Mouse (Mus musculus): ENCODE measurements at regions not wholly inside any gene's neighbourhood (a gene's known extent, or its start where the extent isn't known, plus 50 kb on each side); places are given as distances from the start of the nearest gene placed in this dataset.
A peak's percentile ranks its signal among the peaks of the same experiment; 100 is the strongest.

DNA sequence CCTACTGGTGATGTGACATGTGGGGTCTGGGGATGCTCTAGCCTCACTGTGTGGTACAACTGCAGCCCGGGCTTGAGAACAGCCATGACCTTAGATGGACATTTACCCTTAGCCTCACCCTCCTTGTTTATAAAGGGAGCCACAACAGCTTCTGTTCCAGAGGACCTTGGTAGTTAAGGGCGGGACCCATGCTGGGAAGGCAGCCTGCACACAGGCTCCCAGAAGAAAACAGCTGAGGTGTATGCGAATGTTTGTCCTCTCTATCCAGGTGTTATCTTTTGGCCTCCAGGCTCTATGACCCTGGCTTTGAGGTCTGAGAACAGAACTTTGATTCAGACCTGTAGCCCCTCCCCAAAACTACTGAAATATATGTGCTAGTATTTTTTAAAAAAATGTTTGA, 102.1 kb upstream of the Mki67 start:
- no peak for DNase-seq (ENCODE audit: low read depth)

DNA sequence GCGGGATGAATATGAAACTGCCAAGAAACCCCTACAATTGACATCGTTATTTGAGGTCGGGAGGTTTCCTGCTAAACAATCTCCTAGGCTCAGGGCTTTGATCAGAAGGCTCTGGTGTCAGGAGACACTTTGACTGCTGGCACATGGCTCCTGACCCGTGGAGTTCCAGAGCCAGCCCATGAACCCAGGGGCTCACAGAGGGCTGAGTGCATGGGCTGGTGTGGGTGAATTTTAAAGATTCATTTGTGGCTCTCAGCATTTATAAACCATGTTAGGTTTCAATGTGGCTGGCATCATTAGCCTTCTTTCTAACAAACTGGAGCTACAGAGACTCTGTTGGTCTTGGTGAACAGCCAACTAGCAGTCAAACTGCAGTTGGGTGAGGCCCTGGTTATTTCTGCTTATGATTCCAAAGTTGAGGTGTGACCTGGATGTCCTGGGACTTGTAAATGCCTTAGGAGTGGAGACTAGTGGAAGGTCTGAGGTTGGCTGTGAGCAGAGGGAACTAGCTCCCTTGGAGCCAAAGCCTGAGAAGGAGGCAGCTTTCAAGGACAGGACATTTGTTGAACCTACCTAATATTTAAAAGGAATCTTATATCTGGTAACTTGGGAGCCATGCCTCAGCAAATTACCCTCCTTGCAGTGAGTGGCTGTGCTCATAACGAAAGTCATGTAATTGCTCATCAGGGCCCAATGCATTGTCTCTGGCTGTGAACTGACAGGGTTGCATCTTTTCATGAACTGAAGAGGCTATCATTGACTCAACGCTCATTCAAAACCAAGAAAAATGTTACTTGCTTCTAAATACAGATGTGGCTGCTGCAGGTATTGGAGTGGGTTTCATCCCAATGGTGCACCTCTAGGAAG, 108.0 kb upstream of the Mki67 start:
- DNase-seq (ENCODE audit: low read depth) = no peak

DNA sequence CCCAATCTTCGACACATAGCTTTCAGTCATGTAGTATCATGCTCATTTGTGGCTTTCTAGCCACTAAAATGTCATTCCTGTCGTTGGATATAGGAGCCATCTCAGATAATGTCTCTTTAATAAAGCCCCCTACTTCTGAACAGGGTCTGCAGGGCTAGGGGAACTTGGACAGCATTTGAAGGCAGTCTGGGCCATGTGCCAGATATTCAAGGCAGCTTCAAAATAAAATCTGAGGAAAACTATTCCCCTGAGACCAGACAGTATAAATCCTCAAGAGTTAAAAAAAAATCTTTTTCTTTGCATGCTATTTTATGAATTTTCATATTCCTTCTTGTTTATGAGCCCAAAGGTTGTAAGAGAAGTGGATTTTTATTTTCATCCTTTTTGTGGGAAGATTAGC, 113.1 kb upstream of the Mki67 start:
- DNase-seq (ENCODE audit: low read depth) = no peak

DNA sequence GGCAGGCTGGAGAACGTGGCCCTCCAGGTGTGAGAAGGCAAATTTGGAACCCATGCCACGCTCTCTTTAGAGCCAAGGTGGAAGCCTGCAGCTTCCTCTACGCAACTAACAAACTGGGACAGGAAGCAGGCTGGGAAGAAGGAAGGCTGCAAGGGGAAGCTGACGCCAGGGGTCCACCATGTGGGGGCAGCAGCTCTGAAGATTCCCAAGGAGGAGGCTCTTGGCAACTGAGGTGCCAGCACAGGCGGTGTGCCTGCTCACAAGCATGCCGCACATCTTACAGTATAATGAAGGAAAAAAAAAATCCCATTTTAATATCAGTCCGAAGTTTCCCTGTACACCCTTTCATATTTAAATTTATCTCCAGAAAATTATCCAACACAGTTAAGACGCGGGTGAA, 117.3 kb upstream of the Mki67 start:
- DNase-seq (ENCODE audit: low read depth) = no peak

DNA sequence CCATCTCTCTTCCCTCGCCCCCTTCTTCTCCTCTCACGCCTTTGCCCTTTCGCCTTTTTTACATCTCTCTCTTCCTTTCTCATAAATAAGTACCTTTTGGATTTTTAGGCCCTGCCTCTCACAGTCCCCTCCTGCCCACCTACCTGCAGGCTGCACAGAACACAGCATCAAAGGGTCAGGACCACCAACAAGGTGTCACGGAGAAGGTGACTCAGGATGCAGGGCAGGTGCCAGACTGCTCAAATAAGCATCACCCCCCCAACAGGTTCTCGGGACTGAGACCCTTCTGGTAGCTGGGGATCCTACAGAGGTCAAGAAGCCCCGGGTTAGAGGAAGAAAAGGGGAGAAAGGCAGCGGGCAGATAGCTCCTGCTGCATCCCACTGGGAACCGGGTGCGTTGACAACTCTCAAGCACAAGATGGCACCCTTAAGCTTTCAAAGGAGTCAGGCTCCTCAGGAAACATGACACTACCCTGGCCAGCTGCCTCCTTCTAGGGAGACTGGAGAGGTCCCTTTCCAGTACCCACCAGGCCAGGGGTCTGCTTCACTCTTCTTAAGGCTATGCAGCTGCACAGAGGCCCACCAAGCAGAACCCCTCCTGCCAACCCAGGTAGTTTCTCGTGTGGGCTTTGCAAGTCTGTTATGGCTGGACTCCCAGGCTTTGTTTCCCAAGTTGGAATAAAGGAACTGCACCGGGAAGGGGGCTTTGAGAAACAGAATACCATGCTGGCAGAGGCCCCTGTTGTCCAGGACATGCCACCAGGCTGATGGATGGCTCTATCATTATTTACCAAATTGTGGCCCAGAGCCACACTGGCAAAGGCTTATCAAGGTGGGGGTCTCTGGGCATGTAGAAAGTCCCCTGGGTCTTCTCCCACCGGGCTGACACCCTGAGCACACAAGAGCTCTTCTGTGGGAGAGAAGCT, 120.9 kb upstream of the Mki67 start:
- peak; percentile 25 for DNase-seq (ENCODE audit: low read depth)

DNA sequence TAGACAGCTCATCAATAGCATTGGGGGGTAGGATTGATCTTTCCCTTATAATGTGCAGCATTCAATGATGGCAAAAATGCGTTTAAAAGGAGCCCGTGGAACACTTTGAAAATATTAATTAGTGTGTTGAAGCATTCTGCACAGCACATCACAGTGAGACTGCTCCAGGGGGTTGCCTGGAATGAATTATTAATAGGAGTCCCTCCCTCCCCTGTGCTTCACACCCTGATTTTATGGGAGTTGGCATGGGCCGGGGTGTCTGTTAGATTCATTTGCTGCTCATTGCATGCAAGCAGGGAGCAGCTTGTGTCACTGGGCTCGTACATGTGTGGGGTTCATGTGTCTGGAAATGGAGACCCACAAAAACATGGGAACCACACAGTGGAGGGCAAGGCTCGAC, 127.9 kb upstream of the Mki67 start:
- DNase-seq (ENCODE audit: low read depth) = no peak

DNA sequence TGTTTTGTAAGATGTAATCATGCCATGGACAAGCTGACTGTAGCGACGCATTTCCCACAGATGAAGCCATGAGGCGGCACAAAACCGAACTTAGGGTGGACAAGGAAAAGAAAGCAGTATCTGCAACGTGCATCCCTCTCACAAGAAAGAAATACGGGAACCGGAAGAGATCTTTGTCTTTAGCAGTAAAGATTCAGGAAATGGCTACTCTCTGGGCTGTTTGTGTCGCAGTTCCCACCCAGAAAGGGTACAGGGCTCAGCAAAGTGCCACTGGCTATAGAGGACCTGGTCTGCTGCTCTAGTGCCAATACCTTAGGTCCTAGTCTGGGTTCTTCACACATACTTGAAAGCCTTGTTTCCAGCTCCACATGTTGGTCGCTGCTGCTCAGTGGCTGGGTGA, 131.1 kb upstream of the Mki67 start:
- no peak for DNase-seq (ENCODE audit: low read depth)

DNA sequence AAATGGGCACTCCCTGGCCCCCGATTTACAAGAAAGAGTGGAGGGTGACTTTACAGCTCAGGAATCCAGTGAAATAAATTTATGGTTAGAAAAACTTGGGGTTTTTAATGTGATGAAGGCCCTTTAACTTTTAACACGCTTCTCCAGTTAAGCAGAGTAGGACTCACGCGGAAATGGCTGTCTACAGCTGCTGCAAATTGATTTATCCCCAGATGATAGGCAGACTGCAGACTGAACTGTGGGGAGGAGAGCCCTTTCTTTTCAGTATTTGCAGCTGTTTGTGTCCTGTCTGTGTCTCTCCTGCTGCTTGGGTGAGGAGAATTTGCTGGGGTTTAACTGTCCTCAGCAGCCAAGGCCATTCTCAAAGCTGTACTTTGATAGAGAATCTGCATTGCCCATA, 132.0 kb upstream of the Mki67 start:
- DNase-seq (ENCODE audit: low read depth) = no peak

DNA sequence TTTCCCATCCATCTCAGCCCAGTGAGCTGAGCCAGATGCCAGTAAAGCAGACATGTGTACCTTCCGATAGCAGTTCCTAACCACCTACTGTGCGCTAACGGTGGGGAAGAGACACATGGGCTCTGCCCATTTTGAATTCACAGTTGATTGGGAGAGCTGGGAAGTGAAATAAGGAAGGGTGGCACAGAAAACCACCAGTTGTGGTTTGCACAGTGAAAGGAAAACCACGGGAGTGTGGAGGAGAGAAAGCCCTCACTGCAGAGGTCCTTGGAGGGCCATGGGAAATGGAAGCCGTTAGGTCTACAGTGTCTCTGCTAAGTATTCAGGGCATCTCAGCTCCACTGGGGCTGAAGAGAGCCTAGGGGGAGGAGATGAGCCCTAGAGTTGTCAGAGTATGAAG, 132.7 kb upstream of the Mki67 start:
- no peak for DNase-seq (ENCODE audit: low read depth)

DNA sequence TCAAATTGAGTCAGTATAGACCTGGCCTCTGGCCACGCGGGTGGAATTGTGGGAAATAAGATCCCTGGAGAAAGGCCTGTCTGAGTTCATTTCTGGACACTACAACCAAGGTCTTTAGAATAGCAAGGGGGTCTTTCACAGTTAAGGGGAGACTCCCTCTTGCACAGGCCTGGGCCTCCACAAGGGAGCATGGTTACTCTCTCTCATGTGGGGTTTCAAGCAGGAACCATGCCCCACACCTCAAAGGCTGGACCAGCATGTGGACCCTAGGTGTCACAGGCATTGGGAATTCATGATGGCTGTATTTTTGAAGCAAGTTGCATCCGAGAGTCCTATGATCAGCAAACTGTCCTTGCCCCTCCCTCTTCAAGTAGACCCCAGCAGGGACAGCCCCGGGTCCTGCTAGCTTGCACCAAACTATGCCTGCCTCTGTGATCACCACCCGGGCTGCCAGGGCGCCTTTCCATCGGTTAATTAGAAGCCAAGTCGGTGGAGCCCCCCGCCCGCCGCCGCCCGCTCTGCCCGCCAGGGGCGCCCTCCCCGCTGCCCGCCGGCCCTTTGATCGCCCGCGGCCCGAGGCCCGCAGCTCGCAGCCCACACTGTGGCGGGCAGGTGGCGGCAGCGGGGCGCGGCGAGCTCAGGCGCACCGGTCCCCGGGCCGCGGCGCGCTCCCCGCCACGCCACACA, 137.1 kb upstream of the Mki67 start:
- peak; percentile 7 for DNase-seq (ENCODE audit: low read depth)

DNA sequence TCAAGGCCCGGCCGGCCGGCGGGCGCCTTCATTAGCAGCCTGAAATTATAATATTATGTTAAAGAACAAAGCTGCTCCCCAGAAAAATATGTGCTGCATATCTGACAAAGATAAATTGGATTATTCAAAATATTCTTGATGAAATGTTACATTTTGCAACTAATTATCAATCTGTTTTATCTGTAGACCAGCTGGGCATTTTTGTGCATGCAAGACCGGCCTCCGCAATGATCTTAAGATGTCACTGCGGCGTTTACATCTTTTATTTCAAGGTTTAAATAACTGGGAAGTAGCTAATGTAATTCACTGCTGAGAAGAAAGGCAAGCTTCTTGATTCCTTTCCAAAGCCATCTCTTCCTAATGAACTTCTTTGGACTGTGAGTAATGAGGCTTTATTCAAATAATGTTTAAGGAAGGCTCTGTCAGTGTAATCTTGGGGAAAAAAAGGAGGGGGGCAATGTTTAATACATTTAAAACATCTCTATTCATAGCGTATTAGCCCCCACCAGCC, 137.7 kb upstream of the Mki67 start:
- DNase-seq (ENCODE audit: low read depth) = no peak

DNA sequence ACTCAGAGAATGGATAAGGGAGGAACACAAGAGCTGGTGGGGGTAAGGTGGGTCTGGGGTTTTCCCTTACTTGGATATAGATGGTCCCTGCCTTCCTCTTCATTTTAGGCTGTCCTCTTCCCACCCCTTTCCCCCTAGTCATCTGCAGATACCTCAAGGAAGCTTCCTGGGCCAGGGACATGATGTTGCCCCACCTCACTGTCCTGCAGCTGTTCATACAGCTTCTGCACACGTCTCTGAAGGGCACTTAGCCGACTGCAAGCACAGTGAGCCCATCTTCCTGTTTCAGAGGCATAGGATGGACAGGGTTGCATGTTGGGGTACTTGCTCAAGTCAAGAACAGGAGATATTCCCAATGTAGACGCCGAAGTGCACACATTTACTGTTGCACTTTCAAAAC, 144.1 kb upstream of the Mki67 start:
- no peak for DNase-seq (ENCODE audit: low read depth)

DNA sequence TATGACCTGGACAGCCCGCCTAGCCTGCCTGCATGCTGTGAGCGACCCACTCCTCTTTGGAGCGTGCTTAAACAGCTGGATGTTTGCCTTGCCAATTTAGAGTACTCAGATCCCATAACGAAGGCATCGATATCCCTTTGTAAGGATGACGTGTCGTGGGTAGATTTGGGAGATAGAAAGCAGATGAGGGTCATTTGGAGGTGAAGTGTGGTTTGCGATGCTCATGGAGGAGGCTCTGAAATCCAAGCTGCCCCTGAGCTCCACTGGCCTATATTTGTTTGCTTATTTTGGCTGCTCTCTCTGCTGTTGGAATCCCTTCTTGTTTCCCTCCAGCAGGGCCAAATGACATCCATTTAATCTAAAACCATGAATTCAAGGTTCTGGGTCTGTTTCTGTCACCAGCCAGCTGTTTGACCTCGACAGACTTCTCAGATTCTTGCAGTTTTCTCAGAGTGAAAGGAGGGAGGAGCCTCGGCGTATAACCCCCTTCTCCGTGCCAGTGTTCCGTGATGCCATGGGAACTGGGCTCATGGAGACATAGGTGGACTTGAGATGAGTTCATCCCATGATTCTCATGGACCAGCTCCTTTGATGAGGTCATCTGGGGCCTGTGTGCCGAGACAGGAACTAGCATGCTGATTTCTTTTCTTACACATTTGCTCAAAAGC, 144.7 kb upstream of the Mki67 start:
- DNase-seq (ENCODE audit: low read depth) = no peak

DNA sequence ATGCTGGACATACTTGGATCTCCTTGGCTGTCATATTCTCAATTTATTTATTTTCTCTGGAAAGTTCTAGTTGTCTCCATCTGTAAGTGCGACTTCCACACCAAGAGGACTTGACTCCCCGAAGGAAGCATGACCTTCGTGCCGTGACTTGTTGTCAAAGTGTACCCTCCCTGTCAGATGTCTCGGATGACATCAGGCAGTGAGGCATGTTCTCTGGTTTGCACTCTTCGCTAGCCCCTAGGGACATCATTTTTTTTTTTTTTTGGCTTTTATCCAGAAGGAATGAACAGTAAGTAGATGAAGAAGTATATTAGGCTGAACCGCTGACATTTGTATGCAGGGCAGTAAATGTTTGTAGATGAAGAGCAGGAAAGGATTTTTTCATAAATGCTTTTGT, 145.2 kb upstream of the Mki67 start:
- no peak for DNase-seq (ENCODE audit: low read depth)

DNA sequence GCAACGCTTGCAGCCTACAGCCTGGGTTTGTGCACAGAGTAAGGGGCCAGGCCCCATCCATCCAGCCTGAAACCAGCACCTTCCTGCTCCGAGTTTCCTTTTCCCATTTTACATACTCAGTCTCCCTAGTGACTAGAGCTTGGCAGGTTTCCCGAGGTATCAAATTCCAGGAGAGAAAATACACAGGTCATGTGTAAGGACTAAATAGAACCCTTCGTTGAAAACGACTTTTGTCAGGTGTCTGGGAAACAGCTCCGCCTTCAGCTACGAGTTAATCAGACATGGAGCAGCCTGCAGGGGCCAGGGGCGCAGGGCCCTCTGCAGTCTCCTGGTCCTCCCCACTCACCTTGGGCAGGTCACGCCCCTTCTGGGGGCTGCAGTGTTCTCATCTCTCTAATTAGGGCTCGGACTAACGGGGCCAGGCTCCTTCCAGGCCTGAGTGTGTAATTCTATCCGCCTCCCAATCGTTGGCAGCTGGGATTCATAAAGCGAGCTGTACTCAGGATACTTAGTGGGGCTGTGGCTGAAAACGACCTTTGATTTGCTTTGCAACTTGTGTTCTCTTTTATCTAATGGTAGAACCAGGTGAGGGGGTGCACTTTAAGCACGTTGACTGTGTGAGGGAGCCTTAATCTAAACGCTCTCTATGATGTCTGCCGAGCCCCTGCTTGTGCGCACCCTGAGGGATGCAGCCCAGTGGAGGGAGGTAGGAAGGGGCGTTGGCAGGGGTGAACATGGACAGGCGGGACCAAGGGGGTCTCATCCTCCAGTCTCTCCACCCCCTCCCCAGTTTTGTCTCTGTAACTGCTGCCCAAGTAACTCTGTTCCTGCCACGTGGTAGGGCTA, 147.6 kb upstream of the Mki67 start:
- DNase-seq (ENCODE audit: low read depth) = no peak

DNA sequence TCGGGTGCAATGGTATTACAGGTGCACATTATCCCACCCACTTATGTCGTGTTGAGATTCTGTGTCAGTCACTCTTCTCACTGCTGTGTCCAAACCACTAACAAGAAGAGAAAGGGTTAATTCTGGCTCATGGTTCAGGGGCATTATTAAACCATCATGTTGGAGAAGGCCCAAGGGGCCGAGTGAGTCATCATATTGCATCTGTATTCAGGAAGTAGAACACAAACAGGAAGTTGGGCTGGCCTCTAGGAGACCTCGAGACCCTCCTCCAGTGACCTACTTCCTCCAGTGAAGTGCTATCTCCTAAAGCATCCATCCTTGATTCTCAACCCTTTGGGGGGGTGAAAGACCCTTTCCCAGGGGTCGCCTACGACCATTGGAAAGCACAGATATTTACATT, 154.8 kb upstream of the Mki67 start:
- DNase-seq (ENCODE audit: low read depth) = peak; percentile 7

DNA sequence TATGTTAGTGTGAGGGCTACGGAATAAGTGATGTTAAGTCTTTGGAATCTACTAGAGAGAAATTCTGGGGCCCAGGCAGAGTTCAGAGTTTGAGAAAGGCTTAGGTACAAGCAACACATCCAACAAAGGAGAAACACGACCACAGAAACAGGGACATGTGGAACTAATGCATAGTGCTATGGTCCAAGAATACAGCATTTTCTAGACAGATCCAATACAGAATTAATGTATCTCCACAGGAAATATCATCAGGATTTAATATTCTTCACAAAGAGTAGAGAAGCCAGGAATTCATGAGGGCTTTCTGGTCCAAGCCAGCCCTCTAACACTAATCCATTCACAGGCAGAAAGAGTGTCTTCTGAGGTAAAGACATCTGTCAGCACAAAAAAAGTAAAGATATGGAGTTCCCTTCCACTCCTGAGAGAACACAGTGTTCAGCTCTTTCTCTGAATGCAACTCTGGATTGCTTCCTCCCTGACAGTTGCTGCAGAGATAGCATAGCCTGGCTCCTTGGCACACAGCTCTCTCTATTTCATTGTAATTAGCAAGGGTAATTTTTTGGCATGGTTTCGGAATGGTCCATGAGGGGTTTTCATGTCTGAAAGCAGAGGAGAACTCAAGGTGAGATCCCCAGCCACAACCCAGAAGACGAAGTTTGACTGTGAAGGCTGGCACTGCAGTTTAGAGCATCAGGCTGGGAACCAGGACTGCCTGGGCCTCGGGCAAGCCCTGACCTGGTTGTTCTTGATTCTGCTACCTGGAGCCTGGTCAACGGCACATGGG, 161.1 kb upstream of the Mki67 start:
- DNase-seq (ENCODE audit: low read depth) = no peak

DNA sequence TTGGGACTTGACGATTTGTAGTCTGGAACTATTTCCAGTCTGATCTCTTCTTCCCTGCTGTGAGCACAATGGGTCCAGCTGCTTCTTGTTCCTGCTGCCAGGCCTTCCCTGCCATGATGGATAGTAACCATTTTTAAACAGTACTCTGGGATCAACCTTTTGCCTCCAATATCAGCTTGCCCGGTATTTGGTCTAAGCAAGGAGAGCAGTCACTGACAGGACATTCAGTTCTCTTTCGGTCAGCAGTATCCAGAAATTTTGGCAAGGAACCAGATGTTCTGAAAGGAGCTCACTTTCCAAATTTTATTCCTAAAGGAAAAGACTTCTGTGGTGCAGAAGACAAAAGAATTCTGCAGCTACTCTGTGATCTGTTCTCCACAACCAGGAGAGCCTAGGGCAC, 162.6 kb upstream of the Mki67 start:
- DNase-seq (ENCODE audit: low read depth) = no peak

DNA sequence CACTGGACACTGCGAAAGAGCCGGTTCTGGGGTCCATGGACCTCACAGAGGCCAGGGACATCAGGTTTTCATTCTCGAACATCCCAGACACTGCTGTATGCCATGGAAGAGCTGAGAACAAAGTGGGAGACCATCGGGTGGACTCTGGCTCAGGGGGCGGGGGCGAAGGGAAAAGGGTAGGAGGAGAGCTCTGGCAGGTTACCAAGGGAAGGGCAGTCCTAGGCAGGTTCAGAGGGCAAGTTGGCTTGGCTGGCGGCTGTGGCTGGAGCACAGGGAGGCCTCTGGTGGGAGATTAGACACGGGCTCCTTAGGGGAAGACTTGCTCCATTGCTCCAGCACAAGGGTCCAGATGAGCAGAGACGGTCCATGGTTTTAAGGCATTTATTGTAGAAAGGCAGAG, 164.3 kb upstream of the Mki67 start:
- no peak for DNase-seq (ENCODE audit: low read depth)

DNA sequence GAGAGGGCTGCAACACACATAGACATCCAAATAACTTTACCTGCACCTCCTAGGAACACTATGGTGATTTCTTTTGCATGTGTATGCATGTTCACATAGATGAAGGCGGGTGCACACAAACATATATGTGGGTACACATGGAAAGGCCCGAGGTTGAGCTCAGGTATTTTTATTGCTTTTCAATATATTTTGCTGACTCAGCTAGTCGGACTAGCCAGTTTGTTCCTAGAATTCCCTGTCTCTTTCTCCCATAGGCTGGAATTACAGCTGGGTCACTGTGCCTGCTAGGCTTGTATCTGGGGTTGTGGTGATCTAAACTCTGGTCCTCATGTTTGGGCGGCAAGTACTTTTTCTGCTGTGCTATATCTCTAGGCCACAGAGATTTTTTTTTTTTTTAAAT, 166.1 kb upstream of the Mki67 start:
- DNase-seq (ENCODE audit: low read depth) = no peak

Data from c-Kit-positive CD71-negative TER-119-negative erythroid progenitor cells, embryonic 14.5 days (primary cell).